Mouse (Mus musculus): ENCODE results near the gene Macrod2.

Macrod2 gene

GRCm38 (mm10) chr2:141091320-141091719, 696.2 kb downstream of the Macrod2 start:
- DNase-seq, result peak; percentile 13 to 36

- DNase-seq, result peak; percentile 70 to 75
These were observed 722.5 kb downstream of the Macrod2 start for GRCm38 (mm10) chr2:141117579-141117978.

- no peak for DNase-seq
These were observed 728.8 kb downstream of the Macrod2 start for GRCm38 (mm10) chr2:141123875-141124274.

GRCm38 (mm10) chr2:141125638-141126037, 730.5 kb downstream of the Macrod2 start:
- no peak for DNase-seq

- no peak for DNase-seq
These were observed 747.2 kb downstream of the Macrod2 start for GRCm38 (mm10) chr2:141142266-141142665.

GRCm38 (mm10) chr2:141152011-141152772, 757.1 kb downstream of the Macrod2 start:
- peak in 1 of 2 experiments; percentile 7 for DNase-seq

- DNase-seq, result no peak
These were observed 760.9 kb downstream of the Macrod2 start for GRCm38 (mm10) chr2:141155972-141156371.

GRCm38 (mm10) chr2:141156979-141157593, 762.0 kb downstream of the Macrod2 start:
- no peak for DNase-seq

- no peak for DNase-seq
These were observed 763.1 kb downstream of the Macrod2 start for GRCm38 (mm10) chr2:141158161-141158560.

- DNase-seq, result no peak
These were observed 768.8 kb downstream of the Macrod2 start for GRCm38 (mm10) chr2:141163918-141164317.

- no peak for DNase-seq
These were observed 774.5 kb downstream of the Macrod2 start for GRCm38 (mm10) chr2:141169586-141169985.

- DNase-seq, result no peak
These were observed 778.1 kb downstream of the Macrod2 start for GRCm38 (mm10) chr2:141173167-141173566.

- DNase-seq, result no peak
These were observed 778.5 kb downstream of the Macrod2 start for GRCm38 (mm10) chr2:141173607-141174006.

GRCm38 (mm10) chr2:141180656-141181055, 785.5 kb downstream of the Macrod2 start:
- DNase-seq, result no peak

GRCm38 (mm10) chr2:141182034-141182759, 787.1 kb downstream of the Macrod2 start:
- DNase-seq, result no peak

GRCm38 (mm10) chr2:141194476-141194875, 799.4 kb downstream of the Macrod2 start:
- no peak for DNase-seq

GRCm38 (mm10) chr2:141200481-141200880, 805.4 kb downstream of the Macrod2 start:
- no peak for DNase-seq

GRCm38 (mm10) chr2:141201303-141202014, 806.4 kb downstream of the Macrod2 start:
- no peak for DNase-seq

- DNase-seq, result no peak
These were observed 806.9 kb downstream of the Macrod2 start for GRCm38 (mm10) chr2:141202015-141202364.

- no peak for DNase-seq
These were observed 816.2 kb downstream of the Macrod2 start for GRCm38 (mm10) chr2:141211346-141211745.

- no peak for DNase-seq
These were observed 817.2 kb downstream of the Macrod2 start for GRCm38 (mm10) chr2:141212291-141212690.

- no peak for DNase-seq
These were observed 822.4 kb downstream of the Macrod2 start for GRCm38 (mm10) chr2:141217490-141217889.

GRCm38 (mm10) chr2:141217925-141218324, 822.8 kb downstream of the Macrod2 start:
- no peak for DNase-seq
